Mouse (Mus musculus): ENCODE results near the gene C130032M10Rik. TPM values are rescaled to one million over a fixed set of nuclear protein-coding genes. Genes with fewer than 3 reads are reported as not detected.

Gene C130032M10Rik
- polyA plus RNA-seq, 1 experiment from 2014 or later = 0.32 TPM

DNA sequence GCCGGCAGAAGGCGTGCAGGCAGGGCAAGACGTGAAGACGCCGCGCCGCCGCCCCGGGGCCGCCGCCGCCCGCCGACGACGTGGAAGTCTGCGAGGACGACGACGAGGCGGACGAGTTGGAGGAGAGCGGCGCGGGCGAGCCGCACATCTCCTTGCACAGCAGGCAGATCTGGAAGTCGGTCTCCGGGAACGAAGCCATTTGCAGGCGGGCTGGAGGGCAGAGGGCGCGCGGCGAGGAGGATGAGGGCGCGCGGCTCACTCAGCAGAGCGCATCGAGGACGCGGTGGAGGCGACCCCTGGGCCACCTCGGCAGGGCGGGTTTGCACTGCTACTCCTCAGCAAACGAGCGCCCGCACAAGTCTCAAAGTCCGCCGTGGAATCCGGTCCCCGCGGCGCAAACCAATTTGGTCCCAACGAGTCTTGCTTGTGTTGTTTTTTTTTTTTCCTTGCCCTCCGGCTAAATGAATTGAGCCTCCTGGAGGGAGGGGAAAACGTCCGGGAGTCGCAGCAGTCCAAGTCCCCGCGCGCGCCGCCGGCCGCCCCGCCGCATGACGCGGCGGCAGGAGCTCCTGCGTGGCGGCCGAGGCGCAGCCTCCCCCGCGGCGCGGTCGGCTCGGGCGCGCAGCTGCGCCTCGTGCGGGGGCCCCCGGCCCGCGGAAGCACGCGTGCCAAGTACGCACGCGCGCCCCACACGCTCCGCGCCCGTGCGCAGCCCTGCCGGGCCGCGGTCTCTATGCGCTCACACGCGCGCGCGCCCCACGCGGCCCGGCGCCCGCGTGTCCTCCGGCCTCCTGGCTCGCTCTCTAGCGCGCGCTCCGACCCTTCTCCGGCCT, 47.6 kb downstream of the C130032M10Rik start:
- under 1% methylated on average over 105 of the region's 122 CpGs for WGBS
- Histone ChIP-seq H3K36me3 (ENCODE audit: control insufficient read depth, insufficient read depth, low read length) (no peaks in the 10 kb centered on the region), H3K9me3 (ENCODE audit: control insufficient read depth, low read length) (no peaks in the 10 kb centered on the region), H3K4me1 (ENCODE audit: control insufficient read depth, insufficient read depth, low read length) (no peaks in the 10 kb centered on the region; the same call in none of the 2 replicates), H3K27ac (ENCODE audit: low read length) (peak overlapping the region; percentile 98), H3K27me3 (replicated peaks; ENCODE audit: control insufficient read depth, insufficient read depth, low read length) (peaks cover 35% of the 10 kb centered on the region), H3K4me2 (ENCODE audit: low read depth, low read length) (peak overlapping the region; percentile 83), H3K9ac (ENCODE audit: low read depth, low read length) (peak overlapping the region; percentile 90), H3K4me3 (ENCODE audit: low read length) (peak overlapping the region; percentile 69)
- ATAC-seq = peak; percentile 16; the same call in 1 of the 2 replicates

DNA sequence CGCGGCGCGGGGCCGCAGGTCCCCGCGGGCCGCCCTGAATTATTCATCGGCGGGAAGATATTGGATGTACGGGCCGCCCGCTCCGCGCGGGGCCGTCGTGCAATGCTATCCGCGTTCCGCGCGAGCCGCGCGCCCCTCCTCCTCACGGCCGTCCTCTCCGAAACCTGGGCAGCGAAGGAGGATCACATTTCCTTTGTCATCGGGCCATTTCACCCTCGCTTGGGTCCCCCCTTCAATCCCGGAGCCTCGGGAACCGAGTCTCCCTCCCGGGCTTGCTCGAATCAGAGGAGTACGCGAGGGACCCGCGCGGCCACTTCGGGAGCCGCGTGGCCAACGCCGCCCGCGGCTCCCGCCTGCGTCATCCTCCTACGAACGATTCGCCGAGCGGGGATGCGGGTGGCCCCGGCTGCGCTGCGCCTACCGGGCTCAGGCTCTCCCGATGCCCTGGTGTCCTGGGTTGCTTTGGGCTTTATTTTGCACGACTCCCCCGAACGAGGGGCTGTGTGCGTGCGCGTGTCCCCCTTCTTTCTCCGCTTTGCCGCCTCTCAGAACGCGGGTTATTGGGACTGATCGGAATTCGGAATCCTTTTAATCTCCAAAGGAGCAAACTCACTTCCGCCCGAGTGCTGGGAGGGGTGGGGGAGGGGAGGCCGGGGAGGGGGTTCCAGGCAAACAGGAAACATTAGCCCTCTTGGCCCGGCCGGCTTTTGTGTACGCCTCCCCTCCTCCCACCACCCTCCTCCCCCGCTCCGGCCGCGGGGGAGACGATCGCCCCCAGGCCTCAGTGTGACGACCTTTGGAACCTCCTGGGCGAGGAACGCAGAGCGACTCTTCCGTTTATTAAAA, 48.5 kb downstream of the C130032M10Rik start, which contains the start of gene Trim71:
Trim71 (minus strand) TSS at position 609 of the 846 bp plus-strand sequence.
- peak; percentile 76 for ATAC-seq
- no peaks in the 10 kb centered on the region for H3K9me3 ChIP-seq (ENCODE audit: control insufficient read depth, low read length)
- H3K36me3 ChIP-seq (ENCODE audit: control insufficient read depth, insufficient read depth, low read length) = no peaks in the 10 kb centered on the region
- H3K27ac ChIP-seq (ENCODE audit: low read length) = peak within 1 kb of the TSS; percentile 98
- H3K4me1 ChIP-seq (ENCODE audit: control insufficient read depth, insufficient read depth, low read length) = no peaks in the 10 kb centered on the region; the same call in none of the 2 replicates
- peak within 1 kb of the TSS; percentile 90 for H3K9ac ChIP-seq (ENCODE audit: low read depth, low read length)
- under 1% methylated on average over 89 of the region's 91 CpGs for WGBS
- peak within 1 kb of the TSS; percentile 69 for H3K4me3 ChIP-seq (ENCODE audit: low read length)
- H3K27me3 ChIP-seq (replicated peaks; ENCODE audit: control insufficient read depth, insufficient read depth, low read length) = peaks cover 35% of the 10 kb centered on the region
- H3K4me2 ChIP-seq (ENCODE audit: low read depth, low read length) = peak within 1 kb of the TSS; percentile 83

- under 1% methylated on average over 10 of the region's 10 CpGs for WGBS
- peak; percentile 29 for ATAC-seq
- H3K9ac ChIP-seq (ENCODE audit: low read depth, low read length) = peak overlapping the region; percentile 90
Observed at GRCm38 (mm10) chr9:114564667-114565066, 49.2 kb downstream of the C130032M10Rik start.

More at GRCm38 (mm10) chr9:114564667-114565066, 49.2 kb downstream of the C130032M10Rik start:
- H3K27me3 ChIP-seq (replicated peaks; ENCODE audit: control insufficient read depth, insufficient read depth, low read length) = peaks cover 35% of the 10 kb centered on the region
- peak overlapping the region; percentile 83 for H3K4me2 ChIP-seq (ENCODE audit: low read depth, low read length)
- H3K4me1 ChIP-seq (ENCODE audit: control insufficient read depth, insufficient read depth, low read length) = no peaks in the 10 kb centered on the region; the same call in 1 of the 2 replicates
- H3K9me3 ChIP-seq (ENCODE audit: control insufficient read depth, low read length) = no peaks in the 10 kb centered on the region
- peak overlapping the region; percentile 69 for H3K4me3 ChIP-seq (ENCODE audit: low read length)
- H3K36me3 ChIP-seq (ENCODE audit: control insufficient read depth, insufficient read depth, low read length) = no peaks in the 10 kb centered on the region
- peak overlapping the region; percentile 98 for H3K27ac ChIP-seq (ENCODE audit: low read length)

Other genes with a start within 250 kb of the C130032M10Rik start
- gene Bcl2a1c, start 185.6 kb upstream of the C130032M10Rik start, polyA plus RNA-seq (2015; fragmentation: Nextera tagmentation; extraction: Ambion mirVana) = not detected in 2 replicates
- 98.2 and 104 TPM in 2 replicates for gene Crtap, start 125.0 kb upstream of the C130032M10Rik start, polyA plus RNA-seq (2015; fragmentation: Nextera tagmentation; extraction: Ambion mirVana)
- 295 and 399 TPM in 2 replicates for gene Glb1, start 114.6 kb upstream of the C130032M10Rik start, polyA plus RNA-seq (2015; fragmentation: Nextera tagmentation; extraction: Ambion mirVana)
- 31.2 and 40.7 TPM in 2 replicates for gene Tmppe, start 114.6 kb upstream of the C130032M10Rik start, polyA plus RNA-seq (2015; fragmentation: Nextera tagmentation; extraction: Ambion mirVana)
- 1.9 and 2.5 TPM in 2 replicates for gene Ccr4, start 10.8 kb upstream of the C130032M10Rik start, polyA plus RNA-seq (2015; fragmentation: Nextera tagmentation; extraction: Ambion mirVana)
- gene Trim71, start 48.7 kb downstream of the C130032M10Rik start, polyA plus RNA-seq (2015; fragmentation: Nextera tagmentation; extraction: Ambion mirVana) = 3.8 and 4.0 TPM in 2 replicates
- gene Cnot10, start 124.5 kb downstream of the C130032M10Rik start, polyA plus RNA-seq (2015; fragmentation: Nextera tagmentation; extraction: Ambion mirVana) = 49.3 and 50.0 TPM in 2 replicates
- 48.1 and 52.2 TPM in 2 replicates for gene Dync1li1, start 173.1 kb downstream of the C130032M10Rik start, polyA plus RNA-seq (2015; fragmentation: Nextera tagmentation; extraction: Ambion mirVana)
- gene Cmtm6, start 215.4 kb downstream of the C130032M10Rik start, polyA plus RNA-seq (2015; fragmentation: Nextera tagmentation; extraction: Ambion mirVana) = 100 and 113 TPM in 2 replicates